Mouse (Mus musculus) forebrain, embryonic 11.5 days (tissue): Measurements from ENCODE around the gene Cntnap2. TPM values are rescaled to one million over a fixed set of nuclear protein-coding genes. Genes with fewer than 3 reads are reported as not detected.

ENCODE experiments used
- ATAC-seq: fragments of 200-750 bp; cut with Nextera tagmentation; replicated peaks from 2 replicates; pipeline ENCODE4 v1.8.0; 2017; ENCODE audit warnings: moderate TSS enrichment; ENCODE audit not compliant: low FRiP score
- DNase-seq: peaks from one replicate; pipeline ENCODE4 v3.0.0-alpha.2; 2017; ENCODE audit warnings: low spot score
- H3K27ac ChIP-seq: fragments of 300-500 bp; sonication (generic); 2 replicates; pipeline ENCODE4 v1.5.1; 2014; ENCODE audit warnings: low read depth, low read length
- H3K27me3 ChIP-seq: fragments of 300-500 bp; sonication (generic); 2 replicates; pipeline ENCODE4 v1.6.1; 2014; ENCODE audit warnings: mild to moderate bottlenecking, low read length, mixed read lengths; ENCODE audit not compliant: control insufficient read depth, insufficient read depth
- H3K36me3 ChIP-seq: fragments of 300-500 bp; sonication (generic); 2 replicates; pipeline ENCODE4 v1.6.1; 2014; ENCODE audit warnings: mild to moderate bottlenecking, low read length, moderate library complexity, mixed read lengths; ENCODE audit not compliant: control insufficient read depth, insufficient read depth
- H3K4me1 ChIP-seq: fragments of 300-500 bp; sonication (generic); replicated peaks from 2 replicates; pipeline ENCODE4 v1.6.1; 2014; ENCODE audit warnings: low read length, mixed read lengths; ENCODE audit not compliant: control insufficient read depth, insufficient read depth
- H3K4me2 ChIP-seq: fragments of 300-500 bp; sonication (generic); 2 replicates; pipeline ENCODE4 v1.6.1; 2014; ENCODE audit warnings: low read depth, mild to moderate bottlenecking, low read length, moderate library complexity, mixed read lengths; ENCODE audit not compliant: severe bottlenecking
- H3K4me3 ChIP-seq: fragments of 300-500 bp; sonication (generic); 2 replicates; pipeline ENCODE4 v1.5.1; 2014; ENCODE audit warnings: low read depth, low read length
- H3K9ac ChIP-seq: fragments of 300-500 bp; sonication (generic); 2 replicates; pipeline ENCODE4 v1.6.1; 2014; ENCODE audit warnings: low read length
- H3K9me3 ChIP-seq: fragments of 300-500 bp; sonication (generic); 2 replicates; pipeline ENCODE4 v1.6.1; 2016; ENCODE audit warnings: low read length, mixed read lengths; ENCODE audit not compliant: control insufficient read depth
- WGBS: fragments of 180-500 bp; shearing (Covaris S2); extraction: QIAGEN DNeasy Blood & Tissue Kit; methylation state at CpG from one replicate; pipeline ENCODE4 v1.1.7; 2014; 5-methylcytosine and 5-hydroxymethylcytosine counted together
- polyA plus RNA-seq: library from polyadenylated mRNA; unstranded; fragments of >200 nt; fragmentation: Nextera tagmentation; extraction: Ambion mirVana; gene quantifications from 2 replicates; pipeline ENCODE4 v1.2.1, GENCODE M21; 2014

Cntnap2 gene
- polyA plus RNA-seq, 1 experiment from 2014 or later, result 69.6 TPM

GRCm38 (mm10) chr6:46996010-46996602, 1936.9 kb downstream of the Cntnap2 start:
- ATAC-seq (no peak), DNase-seq (no peak)
- no peaks in the 10 kb centered on the region for H3K4me1 ChIP-seq
- WGBS, result 88% methylated on average over 6 of the region's 6 CpGs
- no peak overlapping the region for H3K4me2 ChIP-seq
- H3K27ac ChIP-seq, result no peak overlapping the region
- H3K27me3 ChIP-seq, result no peaks in the 10 kb centered on the region
- no peaks in the 10 kb centered on the region for H3K36me3 ChIP-seq
- H3K4me3 ChIP-seq, result no peak overlapping the region
- H3K9ac ChIP-seq, result no peak overlapping the region
- H3K9me3 ChIP-seq, result no peaks in the 10 kb centered on the region

- ATAC-seq (no peak), DNase-seq (no peak)
- WGBS, result 69% methylated on average over 3 of the region's 3 CpGs
- no peak overlapping the region for H3K27ac ChIP-seq
- no peak overlapping the region for H3K9ac ChIP-seq
- no peak overlapping the region for H3K4me2 ChIP-seq
- no peaks in the 10 kb centered on the region for H3K36me3 ChIP-seq
- no peaks in the 10 kb centered on the region for H3K27me3 ChIP-seq
- H3K4me3 ChIP-seq, result no peak overlapping the region
- no peaks in the 10 kb centered on the region for H3K9me3 ChIP-seq
- H3K4me1 ChIP-seq, result no peaks in the 10 kb centered on the region
Observed at GRCm38 (mm10) chr6:47004430-47004829, 1945.3 kb downstream of the Cntnap2 start.

GRCm38 (mm10) chr6:47012933-47013332, 1953.8 kb downstream of the Cntnap2 start:
- Histone ChIP-seq H3K4me3 (no peak overlapping the region), H3K27ac (no peak overlapping the region), H3K36me3 (no peaks in the 10 kb centered on the region), H3K27me3 (no peaks in the 10 kb centered on the region), H3K4me2 (no peak overlapping the region), H3K9me3 (no peaks in the 10 kb centered on the region), H3K4me1 (no peaks in the 10 kb centered on the region), H3K9ac (no peak overlapping the region)
- ATAC-seq (no peak), DNase-seq (no peak)
- WGBS, result 95% methylated on average over 4 of the region's 4 CpGs

DNA sequence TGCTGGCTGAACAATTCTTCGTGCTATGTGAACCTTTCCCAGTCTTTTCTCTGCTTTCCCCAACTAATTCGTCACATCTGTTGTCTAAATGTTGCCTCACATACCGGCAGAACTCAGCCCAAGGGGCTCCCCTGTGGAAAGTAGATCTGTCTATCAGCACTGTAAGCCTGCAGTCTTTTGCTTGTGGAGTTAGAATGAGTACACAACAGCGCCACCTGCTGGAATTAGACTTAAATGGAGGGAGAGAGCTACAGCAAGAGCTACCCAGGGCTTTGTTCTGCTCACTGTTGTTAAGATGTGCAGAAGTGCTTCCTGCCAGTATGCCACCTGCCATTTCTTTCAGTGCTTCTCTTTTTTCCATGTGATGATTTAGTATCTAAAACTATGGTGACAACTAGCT, 1954.4 kb downstream of the Cntnap2 start:
- DNase-seq, result peak; percentile 89
- WGBS, result 16% methylated on average over 4 of the region's 4 CpGs
- Histone ChIP-seq H3K4me3 (no peak overlapping the region), H3K4me1 (no peaks in the 10 kb centered on the region), H3K27ac (no peak overlapping the region), H3K36me3 (no peaks in the 10 kb centered on the region), H3K4me2 (no peak overlapping the region), H3K9me3 (no peaks in the 10 kb centered on the region), H3K9ac (no peak overlapping the region), H3K27me3 (no peaks in the 10 kb centered on the region)
- ATAC-seq, result peak; percentile 92

- no peak overlapping the region for H3K27ac ChIP-seq
- H3K9ac ChIP-seq, result no peak overlapping the region
- WGBS, result 77% methylated on average over 1 of the region's 1 CpGs
- H3K4me1 ChIP-seq, result no peaks in the 10 kb centered on the region
- H3K9me3 ChIP-seq, result no peaks in the 10 kb centered on the region
- H3K4me2 ChIP-seq, result no peak overlapping the region
- H3K36me3 ChIP-seq, result no peaks in the 10 kb centered on the region
- no peak overlapping the region for H3K4me3 ChIP-seq
- H3K27me3 ChIP-seq, result no peaks in the 10 kb centered on the region
- ATAC-seq (no peak), DNase-seq (no peak)
Observed at GRCm38 (mm10) chr6:47014886-47015586, 1955.9 kb downstream of the Cntnap2 start.

GRCm38 (mm10) chr6:47026064-47026686, 1967.0 kb downstream of the Cntnap2 start:
- H3K36me3 ChIP-seq, result no peaks in the 10 kb centered on the region
- DNase-seq, result no peak
- WGBS, result 85% methylated on average over 4 of the region's 4 CpGs
- ATAC-seq, result no peak
- no peak overlapping the region for H3K9ac ChIP-seq
- no peaks in the 10 kb centered on the region for H3K9me3 ChIP-seq
- H3K27me3 ChIP-seq, result no peaks in the 10 kb centered on the region
- no peak overlapping the region for H3K4me3 ChIP-seq
- no peak overlapping the region for H3K4me2 ChIP-seq
- no peaks in the 10 kb centered on the region for H3K4me1 ChIP-seq
- no peak overlapping the region for H3K27ac ChIP-seq

DNA sequence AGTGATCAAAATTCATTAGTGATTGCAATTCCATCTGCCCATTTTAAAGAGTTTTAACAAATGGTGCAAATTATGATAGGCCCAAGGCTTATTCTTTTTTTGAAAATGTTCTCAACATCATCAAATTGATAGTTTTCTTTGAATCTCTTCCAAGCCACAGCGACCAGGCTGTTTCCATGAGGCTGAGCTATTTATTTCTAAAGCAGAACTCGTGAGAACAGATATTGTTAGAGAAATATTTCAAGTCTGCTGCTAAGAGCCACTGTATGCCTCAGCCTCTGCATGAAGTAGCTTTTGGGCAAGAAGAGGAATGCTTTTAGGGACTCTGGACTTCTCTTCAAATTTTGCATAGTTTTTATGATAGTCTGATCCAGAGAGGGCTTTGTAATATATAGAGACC, 1972.2 kb downstream of the Cntnap2 start:
- no peaks in the 10 kb centered on the region for H3K9me3 ChIP-seq
- no peaks in the 10 kb centered on the region for H3K4me1 ChIP-seq
- WGBS, result 80% methylated on average over 2 of the region's 2 CpGs

DNA sequence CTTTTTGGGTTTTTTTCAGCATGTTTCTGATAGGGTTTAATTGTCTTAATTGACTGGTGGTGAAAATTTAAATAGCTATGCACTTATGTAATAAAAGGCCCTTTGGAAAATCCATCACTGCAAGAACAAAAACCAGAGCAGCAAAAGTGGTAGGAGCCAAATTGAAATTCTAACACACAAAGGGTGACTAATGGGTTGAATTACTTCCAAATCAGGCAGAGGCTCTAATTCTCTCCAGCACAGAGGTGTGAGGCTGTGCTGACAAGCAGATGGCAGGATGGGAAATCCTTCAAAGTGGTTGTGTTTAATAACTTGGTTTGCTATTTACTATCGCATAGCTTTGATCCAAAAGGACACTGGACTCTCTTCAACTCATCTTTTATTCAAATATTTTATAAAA, 1983.4 kb downstream of the Cntnap2 start:
- 80% methylated on average over 1 of the region's 1 CpGs for WGBS
- no peaks in the 10 kb centered on the region for H3K27me3 ChIP-seq
- DNase-seq (no peak), ATAC-seq (no peak)
- H3K9me3 ChIP-seq, result no peaks in the 10 kb centered on the region
- H3K4me3 ChIP-seq, result no peak overlapping the region
- H3K4me1 ChIP-seq, result no peaks in the 10 kb centered on the region
- H3K9ac ChIP-seq, result no peak overlapping the region
- H3K27ac ChIP-seq, result no peak overlapping the region
- H3K4me2 ChIP-seq, result no peak overlapping the region
- H3K36me3 ChIP-seq, result no peaks in the 10 kb centered on the region

More for the DNA sequence above, 1972.2 kb downstream of the Cntnap2 start:
- ATAC-seq (no peak), DNase-seq (no peak)
- no peak overlapping the region for H3K4me2 ChIP-seq
- no peak overlapping the region for H3K4me3 ChIP-seq
- H3K27ac ChIP-seq, result no peak overlapping the region
- H3K27me3 ChIP-seq, result no peaks in the 10 kb centered on the region
- H3K36me3 ChIP-seq, result no peaks in the 10 kb centered on the region
- no peak overlapping the region for H3K9ac ChIP-seq
